9 mouse cellular contexts compared by ENCODE assay signal in genomic region chr7:45681046-45681736, GRCm38 (mm10). TPM values are rescaled to one million over a fixed set of nuclear protein-coding genes. Genes with fewer than 3 reads are reported as not detected.
DNase-seq lines count a peak whose midpoint lies in the region; ATAC-seq lines count a peak whose summit lies in the region.
"Had no signal": no experiment of that assay in that cellular context is flagged by ENCODE, and none has a peak within 500 bp of the region (broad histone marks: within the 10 kb centered on the region; RNA-seq: fewer than 3 reads in every experiment).

No protein-coding gene starts in this region.

- no peak overlapping the region for H3K4me3 ChIP-seq in stomach, embryonic 16.5 days (replicated peaks; ENCODE audit: low read length)
- no peak overlapping the region for H3K4me3 ChIP-seq in hindbrain, embryonic 16.5 days (ENCODE audit: low read length)
- H3K4me3 ChIP-seq in forebrain, embryonic 11.5 days (ENCODE audit: low read depth, low read length), result no peak overlapping the region
- H3K4me3 ChIP-seq: embryonic facial prominence, embryonic 10.5 days had no signal

- no peaks in the 10 kb centered on the region for H3K9me3 ChIP-seq in stomach, embryonic 16.5 days (replicated peaks; ENCODE audit: control insufficient read depth, low read length)
- H3K9me3 ChIP-seq in hindbrain, embryonic 16.5 days (ENCODE audit: control insufficient read depth, low read length), result no peaks in the 10 kb centered on the region
- H3K9me3 ChIP-seq in forebrain, embryonic 11.5 days (ENCODE audit: control insufficient read depth, low read length), result no peaks in the 10 kb centered on the region
- H3K9me3 ChIP-seq: embryonic facial prominence, embryonic 10.5 days had no signal

- H3K9ac ChIP-seq in stomach, embryonic 16.5 days (ENCODE audit: low read length), result no peak overlapping the region
- H3K9ac ChIP-seq in hindbrain, embryonic 16.5 days (ENCODE audit: low read depth, low read length), result no peak overlapping the region
- H3K9ac ChIP-seq in forebrain, embryonic 11.5 days (ENCODE audit: low read length), result no peak overlapping the region

- peak; percentile 12 for DNase-seq in spleen, adult 12 weeks (ENCODE audit: low spot score)
- DNase-seq in spleen, postnatal 4 days (ENCODE audit: low spot score in 2 of 2), result no peak
- DNase-seq in cerebellum, postnatal 14 days, result peak; percentile 63 to 73
- DNase-seq in heart, postnatal 4 days, result peak; percentile 73
- DNase-seq in forebrain, embryonic 11.5 days (ENCODE audit: low spot score), result no peak
- no peak for DNase-seq in embryo, embryonic 9.5 days (ENCODE audit: extremely low spot score)

- H3K4me2 ChIP-seq in stomach, embryonic 16.5 days (ENCODE audit: low read depth, low read length), result no peak overlapping the region
- H3K4me2 ChIP-seq in hindbrain, embryonic 16.5 days (ENCODE audit: low read length), result no peak overlapping the region
- H3K4me2 ChIP-seq in forebrain, embryonic 11.5 days (ENCODE audit: low read depth, low read length, severe bottlenecking), result no peak overlapping the region

- H3K27ac ChIP-seq in stomach, embryonic 16.5 days (ENCODE audit: low read length), result peak overlapping the region; percentile 75
- no peak overlapping the region for H3K27ac ChIP-seq in hindbrain, embryonic 16.5 days (ENCODE audit: low read depth, low read length)
- no peak overlapping the region for H3K27ac ChIP-seq in forebrain, embryonic 11.5 days (ENCODE audit: low read depth, low read length)

- 75% methylated on average over 8 of the region's 8 CpGs for WGBS in stomach, embryonic 16.5 days
- 88% methylated on average over 8 of the region's 8 CpGs for WGBS in hindbrain, embryonic 16.5 days
- WGBS in forebrain, embryonic 11.5 days, result 87% methylated on average over 8 of the region's 8 CpGs

- peak; percentile 11; the same call in 1 of the 2 replicates for ATAC-seq in stomach, embryonic 16.5 days (ENCODE audit: insufficient read depth, low FRiP score)
- no peak for ATAC-seq in hindbrain, embryonic 16.5 days
- no peak for ATAC-seq in forebrain, embryonic 11.5 days (replicated peaks; ENCODE audit: low FRiP score)

- H3K4me1 ChIP-seq in stomach, embryonic 16.5 days (ENCODE audit: control insufficient read depth, insufficient read depth, low read length), result peaks cover 24% of the 10 kb centered on the region
- H3K4me1 ChIP-seq in hindbrain, embryonic 16.5 days (ENCODE audit: control insufficient read depth, insufficient read depth, low read depth, low read length), result peaks cover 4% of the 10 kb centered on the region; the same call in 1 of the 2 replicates
- no peaks in the 10 kb centered on the region; the same call in 1 of the 2 replicates for H3K4me1 ChIP-seq in forebrain, embryonic 11.5 days (replicated peaks; ENCODE audit: control insufficient read depth, insufficient read depth, low read length)

- H3K27me3 ChIP-seq in stomach, embryonic 16.5 days (ENCODE audit: control insufficient read depth, insufficient read depth, low read length), result no peaks in the 10 kb centered on the region
- no peaks in the 10 kb centered on the region for H3K27me3 ChIP-seq in hindbrain, embryonic 16.5 days (replicated peaks; ENCODE audit: control insufficient read depth, insufficient read depth, low read length)
- H3K27me3 ChIP-seq in forebrain, embryonic 11.5 days (ENCODE audit: control insufficient read depth, insufficient read depth, low read length), result no peaks in the 10 kb centered on the region

- H3K36me3 ChIP-seq in stomach, embryonic 16.5 days (ENCODE audit: control insufficient read depth, insufficient read depth, low read length), result no peaks in the 10 kb centered on the region
- H3K36me3 ChIP-seq in hindbrain, embryonic 16.5 days (ENCODE audit: control insufficient read depth, insufficient read depth, low read length), result no peaks in the 10 kb centered on the region
- no peaks in the 10 kb centered on the region for H3K36me3 ChIP-seq in forebrain, embryonic 11.5 days (ENCODE audit: control insufficient read depth, insufficient read depth, low read length)
- H3K36me3 ChIP-seq: embryonic facial prominence, embryonic 10.5 days had no signal

RNA-seq across cellular contexts. Expression of gene Ntn5, which starts 2.6 kb away (rescaled TPM):
- total RNA-seq in heart, postnatal 4 days (2021), result not detected
- 0.55 and 1.2 TPM in 2 replicates for polyA plus RNA-seq in stomach, embryonic 16.5 days (2015; fragmentation: Nextera tagmentation; extraction: Ambion mirVana)
- polyA plus RNA-seq in hindbrain, embryonic 16.5 days (2015; fragmentation: Nextera tagmentation; extraction: Ambion mirVana), result 0.84 and 0.94 TPM in 2 replicates
- 0.41 TPM in 1 of 2 replicates, not detected in the other for polyA plus RNA-seq in forebrain, embryonic 11.5 days (2014; fragmentation: Nextera tagmentation; extraction: Ambion mirVana)

RNA-seq across cellular contexts. Expression of gene Sec1, which starts 13.0 kb away (rescaled TPM):
- under 1 TPM; 0.14 to 0.18 TPM for total RNA-seq in heart, postnatal 4 days (2021)
- polyA plus RNA-seq in stomach, embryonic 16.5 days (2015; fragmentation: Nextera tagmentation; extraction: Ambion mirVana), result 2.9 and 3.4 TPM in 2 replicates
- 0.43 and 0.45 TPM in 2 replicates for polyA plus RNA-seq in hindbrain, embryonic 16.5 days (2015; fragmentation: Nextera tagmentation; extraction: Ambion mirVana)
- polyA plus RNA-seq in forebrain, embryonic 11.5 days (2014; fragmentation: Nextera tagmentation; extraction: Ambion mirVana), result 0.39 and 0.52 TPM in 2 replicates

RNA-seq across cellular contexts. Expression of gene Fut2, which starts 15.0 kb away (rescaled TPM):
- total RNA-seq in heart, postnatal 4 days (2021), result not detected
- 13.8 and 18.8 TPM in 2 replicates for polyA plus RNA-seq in stomach, embryonic 16.5 days (2015; fragmentation: Nextera tagmentation; extraction: Ambion mirVana)
- 0.09 and 0.19 TPM in 2 replicates for polyA plus RNA-seq in hindbrain, embryonic 16.5 days (2015; fragmentation: Nextera tagmentation; extraction: Ambion mirVana)
- polyA plus RNA-seq in forebrain, embryonic 11.5 days (2014; fragmentation: Nextera tagmentation; extraction: Ambion mirVana), result 0.15 TPM in 1 of 2 replicates, not detected in the other

RNA-seq across cellular contexts. Expression of gene Car11, which starts 18.5 kb away (rescaled TPM):
- 1 to 10 TPM; 4.5 to 5.0 TPM for total RNA-seq in heart, postnatal 4 days (2021)
- polyA plus RNA-seq in stomach, embryonic 16.5 days (2015; fragmentation: Nextera tagmentation; extraction: Ambion mirVana), result 8.4 and 9.8 TPM in 2 replicates
- 63.8 and 68.2 TPM in 2 replicates for polyA plus RNA-seq in hindbrain, embryonic 16.5 days (2015; fragmentation: Nextera tagmentation; extraction: Ambion mirVana)
- polyA plus RNA-seq in forebrain, embryonic 11.5 days (2014; fragmentation: Nextera tagmentation; extraction: Ambion mirVana), result 3.6 and 4.1 TPM in 2 replicates

RNA-seq across cellular contexts. Expression of gene Dbp, which starts 23.7 kb away (rescaled TPM):
- total RNA-seq in heart, postnatal 4 days (2021), result 10 to 100 TPM; 22.6 to 25.1 TPM
- polyA plus RNA-seq in stomach, embryonic 16.5 days (2015; fragmentation: Nextera tagmentation; extraction: Ambion mirVana), result 2.7 and 2.9 TPM in 2 replicates
- polyA plus RNA-seq in hindbrain, embryonic 16.5 days (2015; fragmentation: Nextera tagmentation; extraction: Ambion mirVana), result 3.2 and 3.3 TPM in 2 replicates
- polyA plus RNA-seq in forebrain, embryonic 11.5 days (2014; fragmentation: Nextera tagmentation; extraction: Ambion mirVana), result 2.9 and 3.3 TPM in 2 replicates

Comparison
In these comparisons a context has a peak if more than half of its experiments do, and no peak if none do; other contexts are left out.
1. DNase-seq: peak in spleen, adult 12 weeks (single experiment), cerebellum, postnatal 14 days (2 of 2) and heart, postnatal 4 days (single experiment); none in spleen, postnatal 4 days (0 of 2), forebrain, embryonic 11.5 days (single experiment) and embryo, embryonic 9.5 days (single experiment).
2. RNA of gene Fut2, which starts 15.0 kb away (polyA plus RNA-seq): 13.8 to 18.8 TPM in stomach, embryonic 16.5 days; 0.09 to 0.19 TPM in hindbrain, embryonic 16.5 days and 0.15 TPM in forebrain, embryonic 11.5 days; every median in the first group is over 10 times any median in the second.